Mouse (Mus musculus): Measurements from ENCODE around the gene Xrra1.

DNA sequence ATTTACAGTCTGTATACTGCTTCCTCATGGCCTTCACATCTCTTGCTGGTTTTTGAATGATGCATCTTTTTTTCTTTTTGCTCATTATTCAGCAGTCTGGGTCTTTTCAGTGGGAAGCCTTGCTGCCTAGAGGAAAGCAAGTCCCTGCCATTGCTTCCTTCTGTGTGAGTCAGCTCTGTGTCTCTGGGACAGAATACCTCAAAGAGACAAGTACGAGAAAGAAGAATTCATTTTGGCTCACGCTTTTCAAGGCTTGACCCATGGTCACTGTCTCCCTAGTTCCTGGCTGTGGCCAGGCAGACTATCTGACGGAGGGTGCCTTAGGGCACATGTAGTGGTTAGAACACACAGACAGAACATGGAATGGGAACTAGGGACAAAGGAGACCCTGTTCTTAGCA lies 35.1 kb downstream of the Xrra1 start:
- TF ChIP-seq CTCF (IDR thresholded peaks at IDR 0.05; ENCODE audit: insufficient read depth, low read depth, low read length) (no peak), POLR2A (IDR thresholded peaks at IDR 0.05; ENCODE audit: insufficient read depth, low read depth, low read length) (no peak)
